Mouse (Mus musculus) activated CD4-positive, CD25-positive, alpha-beta regulatory T cell, adult 4 months (primary cell): Measurements from ENCODE around the gene Prmt1. TPM values are rescaled to one million over a fixed set of nuclear protein-coding genes. Genes with fewer than 3 reads are reported as not detected.

ENCODE experiments used
- ATAC-seq: one replicate; pipeline ENCODE4 v1.8.0; 2017
- polyA plus RNA-seq, 2 experiments: library from polyadenylated mRNA; unstranded; fragments of 100-300 nt; shearing (Covaris generic); gene quantifications; one replicate each; pipeline ENCODE4 v1.2.1; 2017

Gene Prmt1
- polyA plus RNA-seq, 2 experiments from 2014 or later: 38.0 to 103 TPM

DNA sequence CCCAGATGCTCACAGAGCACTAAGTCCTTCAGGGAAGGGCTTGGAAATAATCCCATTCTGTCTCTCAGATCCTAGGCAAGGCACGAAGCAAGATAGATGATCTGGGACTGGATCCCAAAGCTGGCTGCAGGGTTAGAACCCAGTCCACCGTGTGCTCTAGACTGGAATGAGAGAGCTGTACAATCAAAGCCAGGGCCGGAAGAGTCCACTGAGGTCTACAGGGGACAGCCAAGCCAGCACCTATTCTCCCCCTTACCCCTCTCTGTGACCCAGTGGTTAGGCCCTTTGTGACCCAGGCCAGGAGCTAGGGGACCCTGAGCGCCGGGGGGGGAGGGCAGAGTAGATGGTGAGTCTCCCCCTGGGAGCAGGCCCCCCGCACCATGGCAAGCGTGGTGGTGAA, 43.5 kb downstream of the Prmt1 start, which contains the start of gene Tsks:
Gene Tsks (plus strand): TSS at position 301 of the 400 bp plus-strand sequence.
- no peak for ATAC-seq

DNA sequence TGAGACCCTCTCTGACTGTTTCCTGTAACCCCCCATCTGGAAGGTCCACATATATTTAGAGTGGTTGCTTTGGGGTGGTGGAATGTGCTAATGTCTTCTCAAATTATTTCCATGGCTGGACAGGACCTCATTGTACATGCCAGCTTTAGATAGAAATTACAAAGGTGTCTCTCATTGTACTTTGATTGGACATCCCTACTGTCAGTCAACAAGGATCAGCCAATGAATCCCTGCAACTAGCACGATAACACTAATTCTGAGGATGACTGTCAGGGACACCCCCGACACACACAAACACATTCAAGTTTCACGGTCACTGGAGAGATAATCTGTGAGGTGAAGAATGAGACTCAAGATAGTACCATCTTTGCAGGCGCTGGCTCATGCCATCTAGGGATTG, 47.7 kb downstream of the Prmt1 start:
- ATAC-seq: no peak

DNA sequence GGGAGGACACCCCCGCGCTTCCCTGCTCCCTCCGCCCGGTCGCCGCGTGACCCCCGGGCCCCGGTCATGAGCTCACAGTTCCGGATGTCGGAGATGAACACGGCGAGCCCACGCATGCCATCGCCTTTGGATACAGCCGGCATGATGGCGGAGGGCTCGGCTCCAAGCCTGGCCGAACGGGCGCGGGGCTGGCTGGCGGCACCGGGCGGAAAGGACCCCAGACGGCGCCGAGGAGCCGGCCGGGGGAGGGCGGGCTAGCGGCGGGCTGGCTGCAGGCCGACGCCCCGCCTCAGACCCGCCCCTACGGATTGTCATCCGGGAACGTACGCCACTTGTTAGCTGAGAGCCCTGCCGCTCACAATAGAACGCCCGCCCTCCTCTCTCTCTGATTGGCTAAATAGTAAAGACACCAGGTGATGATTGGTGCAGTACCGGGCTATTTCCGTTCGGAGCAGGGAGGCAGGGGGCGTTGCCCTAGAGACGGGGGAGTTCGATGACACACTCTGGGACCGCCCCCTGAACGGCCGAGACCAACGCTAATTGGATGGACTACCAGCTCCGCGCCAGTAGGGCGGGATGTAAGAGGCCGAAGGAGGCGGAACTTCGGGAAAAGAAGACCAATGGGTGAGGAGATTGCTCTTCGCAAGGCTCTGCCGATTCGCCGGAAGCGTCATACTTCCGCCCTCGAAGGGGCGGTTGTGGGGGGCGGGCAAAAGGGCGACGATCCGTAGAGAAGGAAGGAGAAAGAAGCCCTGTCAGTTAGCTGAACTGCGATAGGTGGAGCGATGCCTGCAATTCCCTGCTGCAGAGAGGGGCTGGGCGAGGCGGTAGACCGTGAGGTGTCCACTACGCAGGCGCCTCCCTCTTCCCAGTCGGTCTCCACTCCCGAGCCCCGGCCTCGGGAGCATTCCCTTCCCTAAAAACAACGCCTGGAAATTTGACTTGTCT, 56.9 kb downstream of the Prmt1 start, which contains the start of gene Ap2a1:
Gene Ap2a1 (minus strand): TSS at position 293 of the 948 bp plus-strand sequence.
- peak; percentile 94 for ATAC-seq

DNA sequence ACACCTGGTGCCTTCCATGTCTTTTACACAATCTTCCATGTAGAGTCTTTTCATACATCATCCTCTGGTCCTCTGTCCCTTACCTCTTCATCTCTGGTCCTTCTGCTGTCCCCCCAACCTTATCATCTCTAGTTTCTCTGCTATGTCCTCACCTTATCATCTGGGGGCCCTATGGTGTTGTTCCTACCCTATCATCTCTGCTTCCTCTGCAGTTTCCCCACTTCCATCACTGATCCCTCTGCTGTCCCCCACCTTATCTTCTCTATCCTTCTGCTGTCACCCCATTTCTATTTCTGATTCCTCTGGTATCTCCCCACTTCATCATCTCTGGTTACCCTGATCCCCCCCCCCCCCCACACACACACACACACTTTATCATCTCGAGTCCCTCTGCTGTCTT, 57.8 kb downstream of the Prmt1 start:
- no peak for ATAC-seq

Other genes with a start within 250 kb of the Prmt1 start
- gene Vrk3, start 238.2 kb downstream of the Prmt1 start, polyA plus RNA-seq: 10 to 100 TPM; 60.2 to 68.7 TPM
- under 1 TPM; 0.33 to 0.60 TPM for gene Zfp473, start 235.5 kb downstream of the Prmt1 start, polyA plus RNA-seq
- gene Nup62, start 170.5 kb downstream of the Prmt1 start, polyA plus RNA-seq: 10 to 100 TPM; 32.1 to 47.7 TPM
- gene Il4i1, start 170.2 kb downstream of the Prmt1 start, polyA plus RNA-seq: 1 to 10 TPM; 2.0 to 4.1 TPM
- 1 to 10 TPM in 1 of 2 experiments, not detected in 1; 1.1 TPM for gene Atf5, start 169.9 kb downstream of the Prmt1 start, polyA plus RNA-seq
- 1 to 10 TPM; 3.0 to 4.7 TPM for gene Akt1s1, start 137.6 kb downstream of the Prmt1 start, polyA plus RNA-seq
- 10 to 100 TPM; 41.0 to 63.7 TPM for gene Tbc1d17, start 137.5 kb downstream of the Prmt1 start, polyA plus RNA-seq
- 10 to 100 TPM; 41.4 to 48.8 TPM for gene Pnkp, start 129.4 kb downstream of the Prmt1 start, polyA plus RNA-seq
- 1 to 10 TPM; 1.3 to 2.3 TPM for gene Ptov1, start 116.8 kb downstream of the Prmt1 start, polyA plus RNA-seq
- gene Med25, start 93.9 kb downstream of the Prmt1 start, polyA plus RNA-seq: 10 to 100 TPM; 12.2 to 20.1 TPM
- gene Fuz, start 90.5 kb downstream of the Prmt1 start, polyA plus RNA-seq: 10 to 100 TPM in 1 of 2 experiments, 1 to 10 TPM in 1; 7.3 to 19.3 TPM
- 1 to 10 TPM; 6.8 to 8.0 TPM for gene Ap2a1, start 57.1 kb downstream of the Prmt1 start, polyA plus RNA-seq
- gene Tsks, start 43.4 kb downstream of the Prmt1 start, polyA plus RNA-seq: not detected
- under 1 TPM; 0.80 to 0.98 TPM for gene Cpt1c, start 11.7 kb downstream of the Prmt1 start, polyA plus RNA-seq
- 100 to 1,000 TPM in 1 of 2 experiments, 10 to 100 TPM in 1; 88.9 to 129 TPM for gene Irf3, start 11.1 kb upstream of the Prmt1 start, polyA plus RNA-seq
- gene Bcl2l12, start 12.1 kb upstream of the Prmt1 start, polyA plus RNA-seq: 10 to 100 TPM; 18.4 to 31.8 TPM
- 1 to 10 TPM; 8.6 to 8.7 TPM for gene Scaf1, start 29.8 kb upstream of the Prmt1 start, polyA plus RNA-seq
- 1 to 10 TPM; 4.5 to 6.1 TPM for gene Rras, start 31.4 kb upstream of the Prmt1 start, polyA plus RNA-seq
- gene Prr12, start 66.3 kb upstream of the Prmt1 start, polyA plus RNA-seq: 10 to 100 TPM in 1 of 2 experiments, 1 to 10 TPM in 1; 9.5 to 11.4 TPM
- gene Nosip, start 75.9 kb upstream of the Prmt1 start, polyA plus RNA-seq: 100 to 1,000 TPM; 143 to 161 TPM
- 1 to 10 TPM in 1 of 2 experiments, under 1 TPM in 1; 0.41 to 1.2 TPM for gene Prrg2, start 76.1 kb upstream of the Prmt1 start, polyA plus RNA-seq
- gene Rcn3, start 105.7 kb upstream of the Prmt1 start, polyA plus RNA-seq: 1 to 10 TPM; 4.7 to 5.4 TPM
- gene Fcgrt, start 117.3 kb upstream of the Prmt1 start, polyA plus RNA-seq: 1 to 10 TPM in 1 of 2 experiments, under 1 TPM in 1; 0.78 to 1.1 TPM
- 1,000 to 10,000 TPM; 4,562 to 5,652 TPM for gene Rps11, start 137.9 kb upstream of the Prmt1 start, polyA plus RNA-seq
- 1,000 to 10,000 TPM; 7,090 to 8,122 TPM for gene Rpl13a, start 142.2 kb upstream of the Prmt1 start, polyA plus RNA-seq
- gene Gm45713, start 149.7 kb upstream of the Prmt1 start, polyA plus RNA-seq: not detected
- 100 to 1,000 TPM; 118 to 125 TPM for gene Flt3l, start 149.9 kb upstream of the Prmt1 start, polyA plus RNA-seq
- 10 to 100 TPM; 44.4 to 53.0 TPM for gene Pih1d1, start 167.7 kb upstream of the Prmt1 start, polyA plus RNA-seq
- gene Aldh16a1, start 168.0 kb upstream of the Prmt1 start, polyA plus RNA-seq: 10 to 100 TPM; 21.4 to 27.4 TPM
- gene Slc17a7, start 177.4 kb upstream of the Prmt1 start, polyA plus RNA-seq: not detected
- gene Gfy, start 193.0 kb upstream of the Prmt1 start, polyA plus RNA-seq: not detected
- not detected for gene Pth2, start 194.4 kb upstream of the Prmt1 start, polyA plus RNA-seq
- under 1 TPM; 0.24 to 0.34 TPM for gene Ccdc155, start 218.3 kb upstream of the Prmt1 start, polyA plus RNA-seq
- gene Dkkl1, start 225.6 kb upstream of the Prmt1 start, polyA plus RNA-seq: 10 to 100 TPM; 20.6 to 24.7 TPM
- gene Tead2, start 229.2 kb upstream of the Prmt1 start, polyA plus RNA-seq: 1 to 10 TPM; 1.5 to 2.8 TPM